In genomic region chr5:124050095-124051050, GRCm38 (mm10) we compare ENCODE assay signal across 8 mouse cellular contexts. TPM values are rescaled to one million over a fixed set of nuclear protein-coding genes. Genes with fewer than 3 reads are reported as not detected.
DNase-seq lines count a peak whose midpoint lies in the region; ATAC-seq and TF ChIP-seq lines count a peak whose summit lies in the region.

No protein-coding gene starts in this region.

- no peak overlapping the region for H3K9ac ChIP-seq in ES-Bruce4 (ENCODE audit: low read depth, poor library complexity, severe bottlenecking)
- peak overlapping the region; percentile 61 for H3K9ac ChIP-seq in heart, embryonic 14.5 days (ENCODE audit: low read length)
- H3K9ac ChIP-seq in liver, embryonic 12.5 days = peak overlapping the region; percentile 63
- H3K9ac ChIP-seq in midbrain, postnatal 0 days (replicated peaks; ENCODE audit: low read length, poor library complexity, severe bottlenecking) = 0 out of 2 replicates have a peak overlapping the region, but pooled peaks have one; percentile 19

- 22% methylated on average over 14 of the region's 14 CpGs for WGBS in heart, embryonic 14.5 days
- WGBS in liver, embryonic 12.5 days (ENCODE audit: insufficient replicate concordance) = 27% methylated on average over 14 of the region's 14 CpGs
- WGBS in midbrain, postnatal 0 days = 51% methylated on average over 14 of the region's 14 CpGs

- no peaks in the 10 kb centered on the region for H3K9me3 ChIP-seq in ES-Bruce4 (replicated peaks; ENCODE audit: control insufficient read depth, insufficient read depth, low read length, poor library complexity, severe bottlenecking)
- no peaks in the 10 kb centered on the region for H3K9me3 ChIP-seq in heart, embryonic 14.5 days (ENCODE audit: control insufficient read depth, low read length)
- H3K9me3 ChIP-seq in liver, embryonic 12.5 days (replicated peaks) = no peaks in the 10 kb centered on the region
- H3K9me3 ChIP-seq in midbrain, postnatal 0 days (ENCODE audit: low read length) = no peaks in the 10 kb centered on the region

- TF ChIP-seq CTCF in ES-Bruce4 (IDR thresholded peaks at IDR 0.05; ENCODE audit: low read depth, low read length) = no peak
- TF ChIP-seq CTCF in midbrain, postnatal 0 days (IDR thresholded peaks at IDR 0.05) = 0 out of 2 replicates have a peak, but pooled peaks have one; percentile 14

- no peaks in the 10 kb centered on the region for H3K27me3 ChIP-seq in ES-Bruce4 (ENCODE audit: control insufficient read depth, insufficient read depth, low read length, poor library complexity, severe bottlenecking)
- no peaks in the 10 kb centered on the region for H3K27me3 ChIP-seq in heart, embryonic 14.5 days (ENCODE audit: control insufficient read depth, insufficient read depth, low read length)
- no peaks in the 10 kb centered on the region for H3K27me3 ChIP-seq in liver, embryonic 12.5 days (replicated peaks)
- H3K27me3 ChIP-seq in midbrain, postnatal 0 days (ENCODE audit: insufficient read depth, low read length) = no peaks in the 10 kb centered on the region

- DNase-seq in midbrain, postnatal 0 days (ENCODE audit: low spot score) = no peak
- DNase-seq in layer of hippocampus, adult 9-10 months (ENCODE audit: low spot score) = no peak
- no peak for DNase-seq in cerebellum, adult 11 months
- no peak for DNase-seq in testis, postnatal 14 days (ENCODE audit: low spot score)

- H3K4me3 ChIP-seq in ES-Bruce4 (ENCODE audit: low read depth, low read length) = peak overlapping the region; percentile 14
- H3K4me3 ChIP-seq in brown adipose tissue, adult 24 weeks (ENCODE audit: insufficient read depth, low read depth, low read length) = no peak overlapping the region
- H3K4me3 ChIP-seq in heart, embryonic 14.5 days (ENCODE audit: control insufficient read depth in 1 of 2, insufficient read depth in 1 of 2, low read depth in 1 of 2, low read length in 2 of 2) = no peak overlapping the region
- peak overlapping the region; percentile 51 for H3K4me3 ChIP-seq in liver, embryonic 12.5 days
- H3K4me3 ChIP-seq in midbrain, postnatal 0 days (ENCODE audit: low read depth, low read length) = no peak overlapping the region

- no peak for ATAC-seq in heart, embryonic 14.5 days (ENCODE audit: insufficient number of reproducible peaks, insufficient read depth, low FRiP score, low read depth)
- ATAC-seq in liver, embryonic 12.5 days = 0 out of 2 replicates have a peak, but pooled peaks have one; percentile 11
- no peak for ATAC-seq in midbrain, postnatal 0 days (ENCODE audit: low FRiP score)

- no peak for TF ChIP-seq EP300 in ES-Bruce4 (IDR thresholded peaks at IDR 0.05; ENCODE audit: insufficient read depth, low read depth, low read length)

- no peaks in the 10 kb centered on the region for H3K36me3 ChIP-seq in ES-Bruce4 (ENCODE audit: control insufficient read depth, insufficient read depth, low read length, poor library complexity, severe bottlenecking)
- H3K36me3 ChIP-seq in heart, embryonic 14.5 days (ENCODE audit: control insufficient read depth, insufficient read depth, low read length) = no peaks in the 10 kb centered on the region
- H3K36me3 ChIP-seq in liver, embryonic 12.5 days = no peaks in the 10 kb centered on the region
- H3K36me3 ChIP-seq in midbrain, postnatal 0 days (ENCODE audit: insufficient read depth, low read length) = no peaks in the 10 kb centered on the region

- peak overlapping the region; percentile 14 for H3K4me2 ChIP-seq in heart, embryonic 14.5 days (ENCODE audit: low read length)
- H3K4me2 ChIP-seq in liver, embryonic 12.5 days = peak overlapping the region; percentile 67
- H3K4me2 ChIP-seq in midbrain, postnatal 0 days (ENCODE audit: low read depth, low read length, poor library complexity, severe bottlenecking) = no peak overlapping the region

- H3K27ac ChIP-seq in ES-Bruce4 (ENCODE audit: insufficient read depth, low read length) = no peak overlapping the region
- H3K27ac ChIP-seq in brown adipose tissue, adult 24 weeks (replicated peaks; ENCODE audit: low read depth, low read length) = peak overlapping the region; percentile 65
- peak overlapping the region; percentile 15 to 64 for H3K27ac ChIP-seq in heart, embryonic 14.5 days (replicated peaks in 1 of 2; ENCODE audit: control insufficient read depth in 1 of 2, insufficient read depth in 1 of 2, low read depth in 2 of 2, low read length in 2 of 2)
- peak overlapping the region; percentile 93 for H3K27ac ChIP-seq in liver, embryonic 12.5 days
- 0 out of 2 replicates have a peak overlapping the region, but pooled peaks have one; percentile 33 for H3K27ac ChIP-seq in midbrain, postnatal 0 days (ENCODE audit: low read depth, low read length)

- no peak for TF ChIP-seq POLR2A in ES-Bruce4 (IDR thresholded peaks at IDR 0.05; ENCODE audit: insufficient read depth, low read length)

- no peaks in the 10 kb centered on the region for H3K4me1 ChIP-seq in ES-Bruce4 (ENCODE audit: control insufficient read depth, insufficient read depth, low read length)
- H3K4me1 ChIP-seq in brown adipose tissue, adult 24 weeks (ENCODE audit: control insufficient read depth, insufficient read depth, insufficient read length, low read length) = peaks cover 4% of the 10 kb centered on the region; the same call in 1 of the 2 replicates
- H3K4me1 ChIP-seq in heart, embryonic 14.5 days (ENCODE audit: control insufficient read depth in 2 of 2, insufficient read depth in 2 of 2, low read length in 2 of 2) = peaks cover 22 to 35% of the 10 kb centered on the region in 2 experiments
- peaks cover 76% of the 10 kb centered on the region for H3K4me1 ChIP-seq in liver, embryonic 12.5 days
- peaks cover 5% of the 10 kb centered on the region; the same call in 1 of the 2 replicates for H3K4me1 ChIP-seq in midbrain, postnatal 0 days (ENCODE audit: insufficient read depth, low read length)

RNA-seq across cellular contexts. Expression of gene Vps37b, which starts 18.3 kb away (rescaled TPM):
- polyA plus RNA-seq in ES-Bruce4 (2011; ENCODE audit: insufficient read depth, insufficient read length, low read depth, missing spikeins) = 11.2 and 11.9 TPM in 2 replicates
- polyA plus RNA-seq in brown adipose tissue, adult 24 weeks (2012; ENCODE audit: insufficient read depth, insufficient read length, missing spikeins) = 2.7 and 3.7 TPM in 2 replicates
- polyA plus RNA-seq in heart, embryonic 14.5 days (2014; fragmentation: Nextera tagmentation; extraction: Ambion mirVana) = 47.6 and 47.7 TPM in 2 replicates
- 20.9 and 21.8 TPM in 2 replicates for polyA plus RNA-seq in liver, embryonic 12.5 days (2016; fragmentation: Nextera tagmentation; extraction: Ambion mirVana)
- 52.3 and 75.5 TPM in 2 replicates for total RNA-seq in midbrain, postnatal 0 days (2014; rRNA removed)
- polyA plus RNA-seq in midbrain, postnatal 0 days (2015; fragmentation: Nextera tagmentation; extraction: Ambion mirVana) = 54.3 and 56.2 TPM in 2 replicates

RNA-seq across cellular contexts. Expression of gene Abcb9, which starts 45.2 kb away (rescaled TPM):
- polyA plus RNA-seq in ES-Bruce4 (2011; ENCODE audit: insufficient read depth, insufficient read length, low read depth, missing spikeins) = 0.49 and 0.79 TPM in 2 replicates
- 6.4 and 8.8 TPM in 2 replicates for polyA plus RNA-seq in brown adipose tissue, adult 24 weeks (2012; ENCODE audit: insufficient read depth, insufficient read length, missing spikeins)
- polyA plus RNA-seq in heart, embryonic 14.5 days (2014; fragmentation: Nextera tagmentation; extraction: Ambion mirVana) = 0.81 and 0.97 TPM in 2 replicates
- 5.0 and 5.6 TPM in 2 replicates for polyA plus RNA-seq in liver, embryonic 12.5 days (2016; fragmentation: Nextera tagmentation; extraction: Ambion mirVana)
- 41.7 and 42.1 TPM in 2 replicates for total RNA-seq in midbrain, postnatal 0 days (2014; rRNA removed)
- polyA plus RNA-seq in midbrain, postnatal 0 days (2015; fragmentation: Nextera tagmentation; extraction: Ambion mirVana) = 29.6 and 30.1 TPM in 2 replicates

Comparison
In these comparisons a context has a peak if more than half of its experiments do, and no peak if none do; other contexts are left out.
1. H3K4me3 ChIP-seq: peak in ES-Bruce4 (single experiment) and liver, embryonic 12.5 days (single experiment); none in brown adipose tissue, adult 24 weeks (single experiment), heart, embryonic 14.5 days (0 of 2) and midbrain, postnatal 0 days (single experiment).